Mouse (Mus musculus) G1E (cell line): ENCODE results near the gene Ralgds.

Experiments used
- CTCF ChIP-seq: IDR thresholded peaks from 2 replicates; pipeline ENCODE4 v1.5.1; 2012; ENCODE audit warnings: low read depth, low read length, inconsistent platforms, mixed read lengths
- POLR2AphosphoS5 ChIP-seq: IDR thresholded peaks from 2 replicates; pipeline ENCODE4 v1.6.1; 2012; ENCODE audit warnings: low read depth, low read length, inconsistent platforms; ENCODE audit not compliant: insufficient replicate concordance

DNA sequence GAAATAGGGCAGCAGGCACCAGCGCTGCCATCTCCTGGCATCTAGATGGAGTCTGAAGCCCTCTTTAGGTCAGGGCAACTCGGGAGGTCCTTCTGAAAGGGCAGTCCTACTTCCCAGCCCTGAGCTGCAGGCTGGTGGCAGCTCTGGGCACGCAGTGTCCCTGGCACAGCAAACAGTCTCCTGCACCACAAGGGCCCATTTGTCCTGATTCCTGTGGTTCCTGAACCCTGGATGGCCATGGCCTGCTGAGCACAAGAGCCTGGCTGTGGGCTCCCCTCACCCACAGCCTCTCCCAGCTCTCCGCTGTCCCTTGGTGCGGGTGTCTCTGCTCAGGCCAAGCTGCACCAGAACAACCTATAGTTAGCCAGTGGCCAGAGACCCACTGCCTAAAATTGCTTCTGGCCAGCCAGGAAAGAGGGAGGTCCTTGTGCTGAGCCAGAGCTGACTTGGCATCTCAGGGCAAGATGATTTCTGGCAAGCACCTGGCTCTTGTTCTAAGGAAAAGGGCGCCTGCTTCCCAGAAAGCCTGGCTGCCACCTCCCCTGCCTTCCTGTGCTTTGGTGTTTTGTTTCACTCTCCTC lies 8.7 kb downstream of the Ralgds start:
- TF ChIP-seq POLR2AphosphoS5 (no peak), CTCF (no peak)
